Mouse (Mus musculus): ENCODE measurements around the gene Scube1.

Gene Scube1

GRCm38 (mm10) chr15:83595364-83595711 lies 129.5 kb downstream of the Scube1 start:
- no peak for DNase-seq (ENCODE audit: low spot score in 2 of 2)

GRCm38 (mm10) chr15:83594513-83595363 lies 130.1 kb downstream of the Scube1 start, which contains the start of gene Ttll12:
Gene Ttll12 (minus strand): TSS chr15:83595157.
- peak; percentile 92 to 94 for DNase-seq (ENCODE audit: low spot score in 2 of 2)

GRCm38 (mm10) chr15:83593702-83594512 lies 130.9 kb downstream of the Scube1 start:
- no peak for DNase-seq (ENCODE audit: low spot score in 2 of 2)

- DNase-seq (ENCODE audit: low spot score in 2 of 2), result no peak
These were observed 131.6 kb downstream of the Scube1 start for GRCm38 (mm10) chr15:83593189-83593585.

GRCm38 (mm10) chr15:83592260-83593188 lies 132.3 kb downstream of the Scube1 start:
- no peak for DNase-seq (ENCODE audit: low spot score in 2 of 2)

GRCm38 (mm10) chr15:83591758-83592157 lies 133.1 kb downstream of the Scube1 start:
- DNase-seq (ENCODE audit: low spot score in 2 of 2), result no peak

- DNase-seq (ENCODE audit: low spot score in 2 of 2), result no peak
These were observed 134.0 kb downstream of the Scube1 start for GRCm38 (mm10) chr15:83590841-83591240.

- DNase-seq (ENCODE audit: low spot score in 2 of 2), result no peak
These were observed 140.0 kb downstream of the Scube1 start for GRCm38 (mm10) chr15:83584741-83585220.

GRCm38 (mm10) chr15:83583419-83584156 lies 141.2 kb downstream of the Scube1 start:
- peak; percentile 28 to 48 for DNase-seq (ENCODE audit: low spot score in 2 of 2)

- DNase-seq (ENCODE audit: low spot score in 2 of 2), result no peak
These were observed 141.9 kb downstream of the Scube1 start for GRCm38 (mm10) chr15:83582931-83583330.

- no peak for DNase-seq (ENCODE audit: low spot score in 2 of 2)
These were observed 148.2 kb downstream of the Scube1 start for GRCm38 (mm10) chr15:83576651-83577050.

GRCm38 (mm10) chr15:83575543-83575942 lies 149.3 kb downstream of the Scube1 start:
- DNase-seq (ENCODE audit: low spot score in 2 of 2), result no peak

GRCm38 (mm10) chr15:83574731-83575351 lies 150.0 kb downstream of the Scube1 start:
- no peak for DNase-seq (ENCODE audit: low spot score in 2 of 2)

GRCm38 (mm10) chr15:83573606-83574005 lies 151.2 kb downstream of the Scube1 start:
- no peak for DNase-seq (ENCODE audit: low spot score in 2 of 2)

GRCm38 (mm10) chr15:83572132-83572531 lies 152.7 kb downstream of the Scube1 start:
- DNase-seq (ENCODE audit: low spot score in 2 of 2), result no peak

- no peak for DNase-seq (ENCODE audit: low spot score in 2 of 2)
These were observed 153.2 kb downstream of the Scube1 start for GRCm38 (mm10) chr15:83571636-83572035.

- no peak for DNase-seq (ENCODE audit: low spot score in 2 of 2)
These were observed 154.2 kb downstream of the Scube1 start for GRCm38 (mm10) chr15:83570641-83571040.

- DNase-seq (ENCODE audit: low spot score in 2 of 2), result no peak
These were observed 155.1 kb downstream of the Scube1 start for GRCm38 (mm10) chr15:83569682-83570081.

GRCm38 (mm10) chr15:83568544-83568943 lies 156.3 kb downstream of the Scube1 start:
- DNase-seq (ENCODE audit: low spot score in 2 of 2), result no peak

GRCm38 (mm10) chr15:83567728-83568127 lies 157.1 kb downstream of the Scube1 start:
- DNase-seq (ENCODE audit: low spot score in 2 of 2), result no peak
